Mouse (Mus musculus) kidney, embryonic 16.5 days (tissue): Measurements from ENCODE around the gene Pkmyt1. TPM values are rescaled to one million over a fixed set of nuclear protein-coding genes. Genes with fewer than 3 reads are reported as not detected.
A peak's percentile ranks its signal among the peaks of the same experiment; 100 is the strongest.
"Not testable (repeated sequence)": the region's sequence is repeated elsewhere in the genome, so short reads cannot be mapped to it uniquely, and the experiment has no call there.

Experiments used
- ATAC-seq: fragments of 200-750 bp; cut with Nextera tagmentation; 2 replicates; pipeline ENCODE4 v1.8.0; 2017; ENCODE audit warnings: moderate TSS enrichment; ENCODE audit not compliant: low FRiP score, low TSS enrichment
- H3K27ac ChIP-seq: fragments of 300-500 bp; sonication (generic); 2 replicates; pipeline ENCODE4 v1.5.1; 2014; ENCODE audit warnings: low read length
- H3K27me3 ChIP-seq: fragments of 300-500 bp; sonication (generic); 2 replicates; pipeline ENCODE4 v1.6.1; 2014; ENCODE audit warnings: low read length, control low read depth, mixed read lengths; ENCODE audit not compliant: insufficient read depth
- H3K36me3 ChIP-seq: fragments of 300-500 bp; sonication (generic); 2 replicates; pipeline ENCODE4 v1.6.1; 2014; ENCODE audit warnings: low read length, control low read depth, mixed read lengths; ENCODE audit not compliant: insufficient read depth
- H3K4me1 ChIP-seq: fragments of 300-500 bp; sonication (generic); 2 replicates; pipeline ENCODE4 v1.6.1; 2014; ENCODE audit warnings: low read length, control low read depth, mixed read lengths; ENCODE audit not compliant: insufficient read depth
- H3K4me2 ChIP-seq: fragments of 300-500 bp; sonication (generic); replicated peaks from 2 replicates; pipeline ENCODE4 v1.6.1; 2014; ENCODE audit warnings: low read depth, low read length
- H3K4me3 ChIP-seq: fragments of 300-500 bp; sonication (generic); 2 replicates; pipeline ENCODE4 v1.5.1; 2014; ENCODE audit warnings: mild to moderate bottlenecking, low read length
- H3K9ac ChIP-seq: fragments of 300-500 bp; sonication (generic); replicated peaks from 2 replicates; pipeline ENCODE4 v1.6.1; 2014; ENCODE audit warnings: low read length
- H3K9me3 ChIP-seq: fragments of 300-500 bp; sonication (generic); 2 replicates; pipeline ENCODE4 v1.6.1; 2016; ENCODE audit warnings: low read length, control low read depth
- WGBS: fragments of 180-500 bp; shearing (Covaris S2); extraction: QIAGEN DNeasy Blood & Tissue Kit; methylation state at CpG from one replicate; pipeline ENCODE4 v1.1.7; 2014; 5-methylcytosine and 5-hydroxymethylcytosine counted together
- polyA plus RNA-seq: library from polyadenylated mRNA; unstranded; fragments of >200 nt; fragmentation: Nextera tagmentation; extraction: Ambion mirVana; gene quantifications from 2 replicates; pipeline ENCODE4 v1.2.1, GENCODE M21; 2015

Gene Pkmyt1
- polyA plus RNA-seq, 1 experiment from 2014 or later: 53.0 TPM

DNA sequence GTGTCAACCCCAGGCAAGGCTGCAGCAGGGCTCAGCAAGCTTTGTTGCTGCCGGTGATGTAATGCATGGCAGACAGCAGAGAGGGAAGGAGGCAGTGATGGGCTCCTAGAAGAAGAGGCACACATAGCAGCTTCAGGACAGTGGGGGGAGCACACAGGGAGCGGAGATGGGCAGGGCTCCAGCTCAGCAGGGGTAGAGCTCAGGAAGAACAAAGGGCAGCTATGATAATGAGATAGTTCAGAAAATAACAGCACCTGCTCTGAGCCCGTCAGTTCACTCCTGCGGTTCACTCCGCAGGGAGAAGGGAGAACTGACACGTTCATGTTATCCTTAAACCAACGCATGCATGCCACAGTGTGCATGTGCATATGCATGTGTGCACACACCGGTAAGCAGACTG is 32.7 kb downstream of the Pkmyt1 start:
- Histone ChIP-seq H3K9me3 (no peaks in the 10 kb centered on the region), H3K4me1 (no peaks in the 10 kb centered on the region), H3K36me3 (peaks cover 78% of the 10 kb centered on the region), H3K4me2 (no peak overlapping the region), H3K9ac (no peak overlapping the region), H3K27ac (no peak overlapping the region), H3K4me3 (no peak overlapping the region), H3K27me3 (no peaks in the 10 kb centered on the region)
- ATAC-seq: no peak
- 90% methylated on average over 8 of the region's 8 CpGs for WGBS

GRCm38 (mm10) chr17:23760231-23760630 is 34.1 kb downstream of the Pkmyt1 start:
- WGBS: 92% methylated on average over 9 of the region's 9 CpGs

DNA sequence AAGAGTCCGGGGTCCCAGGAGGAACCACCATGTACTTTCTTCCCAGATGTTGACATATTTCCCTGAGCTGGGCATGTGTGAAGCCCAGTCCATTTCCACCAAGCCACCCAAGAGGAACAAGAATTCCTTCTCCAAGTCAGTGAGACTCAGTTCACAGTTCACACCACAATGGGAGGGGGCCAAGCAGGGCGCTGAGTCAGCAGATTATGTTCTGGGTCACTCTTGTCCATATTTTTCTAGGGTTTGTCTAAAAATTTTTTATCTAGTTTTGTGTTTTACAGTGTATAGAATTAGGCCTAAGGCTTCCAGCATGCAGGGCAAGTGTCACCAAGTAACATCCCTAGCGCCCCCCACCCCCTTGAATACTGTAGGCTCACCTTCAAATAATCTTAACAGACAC is 35.0 kb downstream of the Pkmyt1 start:
- ATAC-seq: no peak
- WGBS: 99% methylated on average over 3 of the region's 3 CpGs
- no peaks in the 10 kb centered on the region for H3K9me3 ChIP-seq
- no peaks in the 10 kb centered on the region for H3K27me3 ChIP-seq
- H3K9ac ChIP-seq: no peak overlapping the region
- no peaks in the 10 kb centered on the region for H3K4me1 ChIP-seq
- H3K27ac ChIP-seq: no peak overlapping the region
- no peak overlapping the region for H3K4me3 ChIP-seq
- H3K4me2 ChIP-seq: no peak overlapping the region
- H3K36me3 ChIP-seq: peaks cover 63% of the 10 kb centered on the region

More at GRCm38 (mm10) chr17:23760231-23760630, 34.1 kb downstream of the Pkmyt1 start:
- H3K4me2 ChIP-seq: no peak overlapping the region
- H3K27ac ChIP-seq: no peak overlapping the region
- H3K4me3 ChIP-seq: no peak overlapping the region
- peaks cover 72% of the 10 kb centered on the region for H3K36me3 ChIP-seq
- ATAC-seq: no peak
- no peaks in the 10 kb centered on the region for H3K9me3 ChIP-seq
- H3K9ac ChIP-seq: no peak overlapping the region
- no peaks in the 10 kb centered on the region for H3K4me1 ChIP-seq
- H3K27me3 ChIP-seq: no peaks in the 10 kb centered on the region

- 90% methylated on average over 11 of the region's 11 CpGs for WGBS
- no peak overlapping the region for H3K27ac ChIP-seq
- no peaks in the 10 kb centered on the region for H3K27me3 ChIP-seq
- no peaks in the 10 kb centered on the region for H3K9me3 ChIP-seq
- H3K36me3 ChIP-seq: peaks cover 49% of the 10 kb centered on the region
- H3K9ac ChIP-seq: no peak overlapping the region
- H3K4me1 ChIP-seq: no peaks in the 10 kb centered on the region
- ATAC-seq: no peak
- H3K4me3 ChIP-seq: no peak overlapping the region
- no peak overlapping the region for H3K4me2 ChIP-seq
Observed at GRCm38 (mm10) chr17:23762976-23763375, 36.8 kb downstream of the Pkmyt1 start.

GRCm38 (mm10) chr17:23770493-23770892 is 44.4 kb downstream of the Pkmyt1 start:
- H3K27ac ChIP-seq: peak overlapping the region; percentile 90
- no peaks in the 10 kb centered on the region for H3K9me3 ChIP-seq
- no peaks in the 10 kb centered on the region for H3K27me3 ChIP-seq
- peaks cover 14% of the 10 kb centered on the region for H3K4me1 ChIP-seq
- 0 out of 2 replicates have a peak, but pooled peaks cover 4% of the 10 kb centered on the region for H3K36me3 ChIP-seq
- 22% methylated on average over 2 of the region's 2 CpGs for WGBS
- H3K4me2 ChIP-seq: peak overlapping the region; percentile 87
- ATAC-seq: no peak
- peak overlapping the region; percentile 96 for H3K9ac ChIP-seq
- H3K4me3 ChIP-seq: peak overlapping the region; percentile 95

GRCm38 (mm10) chr17:23770896-23771283 is 44.8 kb downstream of the Pkmyt1 start:
- H3K9ac ChIP-seq: peak overlapping the region; percentile 96
- no peak; the same call in 1 of the 2 replicates for ATAC-seq
- H3K36me3 ChIP-seq: 0 out of 2 replicates have a peak, but pooled peaks cover 4% of the 10 kb centered on the region
- H3K9me3 ChIP-seq: no peaks in the 10 kb centered on the region
- peak overlapping the region; percentile 87 for H3K4me2 ChIP-seq
- H3K4me3 ChIP-seq: peak overlapping the region; percentile 95
- peaks cover 14% of the 10 kb centered on the region for H3K4me1 ChIP-seq
- H3K27me3 ChIP-seq: no peaks in the 10 kb centered on the region
- WGBS: under 1% methylated on average over 19 of the region's 19 CpGs
- H3K27ac ChIP-seq: peak overlapping the region; percentile 90

- H3K36me3 ChIP-seq: 0 out of 2 replicates have a peak, but pooled peaks cover 4% of the 10 kb centered on the region
- no peaks in the 10 kb centered on the region for H3K27me3 ChIP-seq
- peak within 1 kb of the TSS; percentile 87 for H3K4me2 ChIP-seq
- WGBS: 3% methylated on average over 58 of the region's 58 CpGs
- peak within 1 kb of the TSS; percentile 96 for H3K9ac ChIP-seq
- peak within 1 kb of the TSS; percentile 95 for H3K4me3 ChIP-seq
- H3K4me1 ChIP-seq: peaks cover 14% of the 10 kb centered on the region
- H3K27ac ChIP-seq: peak within 1 kb of the TSS; percentile 90
- H3K9me3 ChIP-seq: no peaks in the 10 kb centered on the region
- peak; percentile 98 for ATAC-seq
Observed at GRCm38 (mm10) chr17:23771284-23772218, 45.4 kb downstream of the Pkmyt1 start, which contains the start of gene Flywch1. Gene Flywch1 (minus strand): TSS chr17:23771602.

DNA sequence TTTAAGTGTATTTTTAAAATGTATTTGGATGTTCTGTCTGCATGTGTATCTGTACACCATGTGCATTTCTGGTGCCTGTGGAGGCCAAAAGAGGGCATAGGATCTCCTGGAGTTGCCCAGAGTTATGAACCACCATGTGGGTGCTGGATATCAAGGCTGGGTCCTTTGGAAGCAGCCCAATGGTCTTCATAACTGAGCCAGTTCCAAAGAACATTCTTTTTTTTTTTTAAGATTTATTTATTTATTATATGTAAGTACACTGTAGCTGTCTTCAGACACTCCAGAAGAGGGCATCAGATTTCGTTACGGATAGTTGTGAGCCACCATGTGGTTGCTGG is 46.1 kb downstream of the Pkmyt1 start:
- not testable (repeated sequence) for H3K4me2 ChIP-seq, H3K27me3 ChIP-seq, H3K27ac ChIP-seq, H3K9me3 ChIP-seq, H3K4me3 ChIP-seq, H3K36me3 ChIP-seq, H3K9ac ChIP-seq, ATAC-seq
- 90% methylated on average over 2 of the region's 2 CpGs for WGBS
- H3K4me1 ChIP-seq: peaks cover 14% of the 10 kb centered on the region

DNA sequence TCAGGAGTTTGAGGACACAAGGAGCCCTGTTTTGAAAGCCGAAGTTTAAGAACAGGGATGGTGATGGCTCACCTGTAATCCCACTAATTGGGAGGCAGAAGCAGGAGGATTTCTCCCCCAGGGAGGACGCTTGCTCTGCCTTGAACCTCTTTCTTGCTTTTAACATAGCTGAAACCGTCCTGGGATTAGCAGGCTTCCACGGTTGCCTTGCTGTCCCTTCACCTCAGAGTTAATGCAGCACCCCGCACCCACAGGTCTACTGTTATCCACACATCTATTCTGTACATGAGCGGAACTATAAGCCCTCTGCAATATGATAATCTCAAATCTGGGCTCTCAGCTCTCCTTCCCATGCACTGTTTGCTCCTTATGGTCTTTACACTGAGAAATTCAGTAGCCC is 47.5 kb downstream of the Pkmyt1 start:
- H3K27me3 ChIP-seq: no peaks in the 10 kb centered on the region
- WGBS: 63% methylated on average over 6 of the region's 6 CpGs

GRCm38 (mm10) chr17:23774090-23774489 is 48.0 kb downstream of the Pkmyt1 start:
- H3K4me2 ChIP-seq: no peak overlapping the region
- H3K36me3 ChIP-seq: no peaks in the 10 kb centered on the region
- H3K9me3 ChIP-seq: no peaks in the 10 kb centered on the region
- H3K9ac ChIP-seq: no peak overlapping the region; the same call in 1 of the 2 replicates
- 2% methylated on average over 12 of the region's 12 CpGs for WGBS
- no peaks in the 10 kb centered on the region for H3K27me3 ChIP-seq
- peaks cover 14% of the 10 kb centered on the region for H3K4me1 ChIP-seq
- H3K27ac ChIP-seq: no peak overlapping the region
- ATAC-seq: peak; percentile 56
- H3K4me3 ChIP-seq: no peak overlapping the region

More for the DNA sequence above, 47.5 kb downstream of the Pkmyt1 start:
- no peak overlapping the region; the same call in 1 of the 2 replicates for H3K9ac ChIP-seq
- H3K9me3 ChIP-seq: no peaks in the 10 kb centered on the region
- H3K4me2 ChIP-seq: no peak overlapping the region
- ATAC-seq: no peak
- H3K27ac ChIP-seq: no peak overlapping the region
- H3K4me1 ChIP-seq: peaks cover 14% of the 10 kb centered on the region
- no peaks in the 10 kb centered on the region for H3K36me3 ChIP-seq
- no peak overlapping the region for H3K4me3 ChIP-seq
